Mouse (Mus musculus) limb, embryonic 11.5 days (tissue): ENCODE measurements at regions not wholly inside any gene's neighbourhood (a gene's known extent, or its start where the extent isn't known, plus 50 kb on each side); places are given as distances from the start of the nearest gene placed in this dataset.

ENCODE experiments used
- ATAC-seq: fragments of 200-750 bp; cut with Nextera tagmentation; 2 replicates; pipeline ENCODE4 v1.8.0; 2017; ENCODE audit warnings: low read depth; ENCODE audit not compliant: insufficient number of reproducible peaks, low FRiP score, low TSS enrichment
- DNase-seq: peaks from one replicate; pipeline ENCODE4 v3.0.0-alpha.2; 2015; ENCODE audit warnings: low spot score
- H3K27ac ChIP-seq: fragments of 300-500 bp; sonication (generic); replicated peaks from 2 replicates; pipeline ENCODE4 v1.5.1; 2014; ENCODE audit warnings: low read depth, mild to moderate bottlenecking, low read length
- H3K27me3 ChIP-seq: fragments of 300-500 bp; sonication (generic); 2 replicates; pipeline ENCODE4 v1.6.1; 2014; ENCODE audit warnings: mild to moderate bottlenecking, low read length, mixed read lengths; ENCODE audit not compliant: control insufficient read depth, insufficient read depth
- H3K36me3 ChIP-seq: fragments of 300-500 bp; sonication (generic); 2 replicates; pipeline ENCODE4 v1.6.1; 2014; ENCODE audit warnings: mild to moderate bottlenecking, low read length, moderate library complexity, mixed read lengths; ENCODE audit not compliant: control insufficient read depth, insufficient read depth
- H3K4me1 ChIP-seq: fragments of 300-500 bp; sonication (generic); 2 replicates; pipeline ENCODE4 v1.6.1; 2014; ENCODE audit warnings: low read length, mixed read lengths; ENCODE audit not compliant: control insufficient read depth, insufficient read depth
- H3K4me2 ChIP-seq: fragments of 300-500 bp; sonication (generic); 2 replicates; pipeline ENCODE4 v1.6.1; 2014; ENCODE audit warnings: low read depth, mild to moderate bottlenecking, moderate library complexity; ENCODE audit not compliant: severe bottlenecking
- H3K4me3 ChIP-seq: fragments of 300-500 bp; sonication (generic); 2 replicates; pipeline ENCODE4 v1.5.1; 2014; ENCODE audit warnings: low read depth, low read length
- H3K9ac ChIP-seq: fragments of 300-500 bp; sonication (generic); 2 replicates; pipeline ENCODE4 v1.6.1; 2014; ENCODE audit warnings: mild to moderate bottlenecking, low read length
- H3K9me3 ChIP-seq: fragments of 300-500 bp; sonication (generic); 2 replicates; pipeline ENCODE4 v1.6.1; 2016; ENCODE audit warnings: low read length; ENCODE audit not compliant: control insufficient read depth
- WGBS: fragments of 180-500 bp; shearing (Covaris S2); extraction: QIAGEN DNeasy Blood & Tissue Kit; methylation state at CpG from one replicate; pipeline ENCODE4 v1.1.7; 2014; 5-methylcytosine and 5-hydroxymethylcytosine counted together

GRCm38 (mm10) chr10:114988453-114989226, 186.5 kb upstream of the Trhde start:
- Histone ChIP-seq H3K27ac (no peak overlapping the region), H3K36me3 (no peaks in the 10 kb centered on the region), H3K27me3 (no peaks in the 10 kb centered on the region), H3K4me1 (no peaks in the 10 kb centered on the region), H3K4me2 (no peak overlapping the region), H3K9ac (no peak overlapping the region), H3K9me3 (no peaks in the 10 kb centered on the region), H3K4me3 (no peak overlapping the region)
- WGBS: 95% methylated on average over 8 of the region's 8 CpGs
- DNase-seq (no peak), ATAC-seq (no peak)

GRCm38 (mm10) chr10:114972364-114972763, 170.3 kb upstream of the Trhde start:
- no peak overlapping the region for H3K9ac ChIP-seq
- H3K9me3 ChIP-seq: no peaks in the 10 kb centered on the region
- H3K4me2 ChIP-seq: no peak overlapping the region
- DNase-seq (no peak), ATAC-seq (no peak)
- 87% methylated on average over 2 of the region's 2 CpGs for WGBS
- H3K4me1 ChIP-seq: no peaks in the 10 kb centered on the region
- no peak overlapping the region for H3K27ac ChIP-seq
- H3K27me3 ChIP-seq: no peaks in the 10 kb centered on the region
- no peak overlapping the region for H3K4me3 ChIP-seq
- no peaks in the 10 kb centered on the region for H3K36me3 ChIP-seq

DNA sequence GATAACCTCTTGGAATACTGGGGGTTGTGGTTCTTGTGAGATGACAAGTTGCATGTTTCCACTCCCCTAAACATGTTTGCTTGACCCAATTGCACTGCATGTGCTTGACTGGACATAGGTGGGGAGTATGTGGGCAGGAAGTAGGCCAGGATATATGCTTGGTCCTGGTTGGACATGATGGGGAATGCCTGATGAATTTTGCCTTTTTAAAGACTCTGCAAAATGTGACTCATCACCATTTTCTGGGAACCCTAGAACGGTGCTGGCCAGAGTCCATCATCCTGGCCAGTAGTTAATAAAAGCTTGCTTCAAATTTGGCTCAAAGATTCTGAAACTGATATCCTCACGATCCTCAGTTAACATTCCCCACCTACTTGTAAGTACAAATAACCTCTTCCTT, 161.5 kb upstream of the Trhde start:
- Histone ChIP-seq H3K27ac (no peak overlapping the region), H3K9me3 (no peaks in the 10 kb centered on the region), H3K36me3 (no peaks in the 10 kb centered on the region), H3K4me1 (no peaks in the 10 kb centered on the region), H3K9ac (no peak overlapping the region), H3K4me2 (no peak overlapping the region), H3K4me3 (no peak overlapping the region), H3K27me3 (no peaks in the 10 kb centered on the region)
- ATAC-seq (no peak), DNase-seq (no peak)
- 95% methylated on average over 2 of the region's 2 CpGs for WGBS

DNA sequence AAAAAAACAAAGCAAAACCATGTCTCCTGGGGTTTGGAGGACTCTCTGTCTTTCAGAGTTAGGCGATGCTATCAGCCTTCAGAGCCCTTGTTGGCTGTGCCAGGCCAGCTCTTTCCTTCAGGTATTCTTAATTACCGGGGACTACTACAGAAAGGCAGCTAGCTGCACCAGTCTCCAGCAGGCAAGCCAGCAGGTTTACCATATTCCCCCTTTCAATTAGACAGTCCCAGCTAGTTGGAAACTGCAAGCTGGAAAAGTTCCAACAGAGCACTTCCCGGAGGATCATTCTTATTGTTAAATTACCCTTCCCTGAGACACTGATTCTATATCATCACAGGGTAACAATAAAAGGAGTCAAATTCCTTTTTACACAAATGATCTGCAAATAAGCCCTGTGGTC, 155.8 kb upstream of the Trhde start:
- H3K9ac ChIP-seq: no peak overlapping the region
- DNase-seq (no peak), ATAC-seq (no peak)
- no peak overlapping the region for H3K4me3 ChIP-seq
- no peaks in the 10 kb centered on the region for H3K36me3 ChIP-seq
- H3K4me1 ChIP-seq: no peaks in the 10 kb centered on the region
- H3K9me3 ChIP-seq: no peaks in the 10 kb centered on the region
- H3K27me3 ChIP-seq: no peaks in the 10 kb centered on the region
- no peak overlapping the region for H3K27ac ChIP-seq
- 58% methylated on average over 3 of the region's 3 CpGs for WGBS
- no peak overlapping the region for H3K4me2 ChIP-seq

- Histone ChIP-seq H3K4me2 (no peak overlapping the region), H3K4me3 (no peak overlapping the region), H3K36me3 (no peaks in the 10 kb centered on the region), H3K27me3 (no peaks in the 10 kb centered on the region), H3K27ac (no peak overlapping the region), H3K9me3 (no peaks in the 10 kb centered on the region), H3K9ac (no peak overlapping the region), H3K4me1 (no peaks in the 10 kb centered on the region)
- WGBS: 77% methylated on average over 6 of the region's 6 CpGs
- DNase-seq (no peak), ATAC-seq (no peak)
Observed at GRCm38 (mm10) chr10:114956257-114956656, 154.2 kb upstream of the Trhde start.

DNA sequence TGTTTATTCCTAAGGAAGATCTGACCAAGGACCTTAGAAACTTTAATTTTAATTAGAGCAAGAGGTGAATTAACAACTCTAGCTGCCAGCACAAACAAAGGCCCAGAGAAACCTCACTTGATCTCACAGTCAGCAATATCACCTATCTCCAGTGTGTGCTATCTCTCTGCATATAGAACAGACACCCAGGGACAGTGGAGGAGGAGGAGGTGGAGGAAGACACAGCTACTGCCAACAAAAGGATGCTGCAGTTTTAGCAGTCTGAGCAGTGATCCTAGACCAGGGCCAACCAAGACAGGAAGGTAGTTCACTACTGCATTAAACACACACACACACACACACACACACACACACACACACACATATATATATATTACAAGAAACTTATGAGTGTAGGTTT, 153.5 kb upstream of the Trhde start:
- no peak overlapping the region for H3K9ac ChIP-seq
- H3K27me3 ChIP-seq: no peaks in the 10 kb centered on the region
- no peaks in the 10 kb centered on the region for H3K9me3 ChIP-seq
- no peaks in the 10 kb centered on the region for H3K4me1 ChIP-seq
- no peak overlapping the region for H3K4me2 ChIP-seq
- ATAC-seq: no peak
- DNase-seq: no peak
- H3K36me3 ChIP-seq: no peaks in the 10 kb centered on the region
- H3K27ac ChIP-seq: no peak overlapping the region
- H3K4me3 ChIP-seq: no peak overlapping the region

DNA sequence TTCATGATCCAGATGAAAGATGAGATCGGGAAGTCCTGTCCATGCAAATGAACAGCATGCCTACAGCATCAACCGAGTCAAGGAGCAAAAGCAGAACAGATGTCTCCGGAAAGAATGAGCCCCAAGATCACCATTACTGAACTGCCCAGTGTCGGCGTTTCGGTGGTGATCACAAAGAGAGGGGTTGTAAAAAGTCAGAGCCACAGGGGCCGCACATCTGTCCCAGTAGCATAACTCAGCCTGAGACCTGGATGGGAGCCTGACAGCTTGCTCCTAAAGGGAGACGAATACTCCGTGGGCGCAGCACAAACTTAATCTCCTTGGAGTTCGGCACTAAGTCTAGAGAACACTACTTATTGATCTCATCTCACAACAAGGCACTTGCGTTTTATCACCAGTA, 151.3 kb upstream of the Trhde start:
- DNase-seq: no peak
- Histone ChIP-seq H3K36me3 (no peaks in the 10 kb centered on the region), H3K4me1 (no peaks in the 10 kb centered on the region), H3K9me3 (no peaks in the 10 kb centered on the region), H3K4me3 (no peak overlapping the region), H3K27ac (no peak overlapping the region), H3K27me3 (no peaks in the 10 kb centered on the region), H3K4me2 (no peak overlapping the region), H3K9ac (no peak overlapping the region)
- no peak for ATAC-seq
- WGBS: 61% methylated on average over 12 of the region's 12 CpGs

DNA sequence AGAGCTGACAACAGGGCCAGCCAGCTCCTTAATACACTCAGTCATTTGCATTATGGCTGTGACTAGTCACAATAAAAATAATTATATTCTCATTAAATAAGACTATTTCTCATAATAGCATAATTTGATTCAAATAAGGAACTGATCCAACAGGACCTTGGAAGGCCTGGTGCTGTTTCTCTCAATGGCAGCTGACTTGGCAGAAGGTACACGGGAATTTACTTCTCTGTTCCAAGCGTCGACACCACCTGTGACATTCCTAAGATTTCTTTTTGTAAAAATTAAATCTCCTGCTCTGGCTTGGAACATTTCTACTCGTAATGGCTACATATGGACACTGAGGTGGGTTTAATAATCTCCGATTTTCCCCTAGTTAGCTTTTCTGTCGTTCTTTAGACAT, 147.1 kb upstream of the Trhde start:
- no peak overlapping the region for H3K4me3 ChIP-seq
- H3K9ac ChIP-seq: no peak overlapping the region
- no peaks in the 10 kb centered on the region for H3K9me3 ChIP-seq
- H3K27ac ChIP-seq: no peak overlapping the region
- H3K27me3 ChIP-seq: no peaks in the 10 kb centered on the region
- H3K4me1 ChIP-seq: no peaks in the 10 kb centered on the region
- DNase-seq: no peak
- ATAC-seq: no peak
- H3K4me2 ChIP-seq: no peak overlapping the region
- 88% methylated on average over 6 of the region's 6 CpGs for WGBS
- no peaks in the 10 kb centered on the region for H3K36me3 ChIP-seq

GRCm38 (mm10) chr10:114924746-114925145, 122.6 kb upstream of the Trhde start:
- H3K9ac ChIP-seq: no peak overlapping the region
- 71% methylated on average over 2 of the region's 2 CpGs for whole genome bisulfite sequencing

More at GRCm38 (mm10) chr10:114924746-114925145, 122.6 kb upstream of the Trhde start:
- ATAC-seq (no peak), DNase-seq (no peak)
- no peaks in the 10 kb centered on the region for H3K36me3 ChIP-seq
- no peaks in the 10 kb centered on the region for H3K27me3 ChIP-seq
- H3K4me1 ChIP-seq: no peaks in the 10 kb centered on the region
- H3K9me3 ChIP-seq: no peaks in the 10 kb centered on the region
- no peak overlapping the region for H3K4me3 ChIP-seq
- no peak overlapping the region for H3K27ac ChIP-seq
- H3K4me2 ChIP-seq: no peak overlapping the region
